Mouse (Mus musculus) CD4-positive helper T cell, adult 2 months (primary cell): ENCODE measurements around the gene Sema6d.

Experiments used
- DNase-seq: peaks from one replicate; pipeline ENCODE4 v3.0.0-alpha.2; 2012; ENCODE audit warnings: low read depth, missing footprints, low spot score

Gene Sema6d

GRCm38 (mm10) chr2:124089813-124090230 is at the start of gene Sema6d:
Gene Sema6d (plus strand): TSS chr2:124089969.
- no peak for DNase-seq

DNA sequence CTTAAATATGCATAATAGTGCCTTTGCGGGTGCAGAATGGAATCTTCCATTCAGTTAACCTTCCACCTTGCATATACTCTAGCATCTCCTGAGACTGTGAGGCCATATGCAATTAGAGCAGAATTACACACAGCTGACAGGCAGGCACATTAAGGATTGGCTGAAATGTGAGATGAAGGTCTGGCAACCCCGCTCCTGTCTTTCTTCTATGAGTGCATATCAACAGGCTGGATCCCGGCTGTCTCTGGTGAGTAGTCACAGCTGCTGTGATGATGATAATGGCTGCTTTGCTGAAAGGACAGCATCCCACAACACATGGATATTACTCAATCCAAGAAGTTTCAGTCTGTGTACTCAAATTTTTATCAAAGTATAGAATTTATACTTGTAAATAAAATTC is 29.9 kb upstream of the Sema6d start:
- no peak for DNase-seq

DNA sequence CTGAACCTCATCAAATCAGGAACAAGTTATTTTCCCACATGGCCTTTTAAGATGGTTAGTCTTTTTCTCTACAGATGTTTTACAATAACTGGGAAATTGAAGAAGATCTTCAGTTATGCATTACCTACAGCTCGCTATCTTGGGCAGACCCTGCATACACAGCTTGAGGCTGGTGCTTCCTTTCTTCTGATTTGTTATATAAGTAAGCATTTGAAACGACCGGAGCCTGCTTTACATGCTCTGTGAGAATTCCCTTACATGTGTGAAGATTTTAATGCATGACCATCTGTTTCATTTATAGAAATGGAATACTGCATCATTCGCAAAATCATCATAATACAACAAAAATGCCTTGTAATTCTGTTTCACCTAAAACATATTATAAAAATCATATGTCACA is 21.4 kb upstream of the Sema6d start:
- no peak for DNase-seq

- DNase-seq = no peak
These were observed 19.1 kb upstream of the Sema6d start for GRCm38 (mm10) chr2:124070664-124071063.

GRCm38 (mm10) chr2:124071380-124071779 is 18.4 kb upstream of the Sema6d start:
- DNase-seq = no peak

- DNase-seq = no peak
These were observed 717 bp downstream of the Sema6d start for GRCm38 (mm10) chr2:124090231-124091141.

GRCm38 (mm10) chr2:124099697-124100096 is 9.9 kb downstream of the Sema6d start:
- no peak for DNase-seq

GRCm38 (mm10) chr2:124100486-124101200 is 10.9 kb downstream of the Sema6d start:
- DNase-seq = no peak

DNA sequence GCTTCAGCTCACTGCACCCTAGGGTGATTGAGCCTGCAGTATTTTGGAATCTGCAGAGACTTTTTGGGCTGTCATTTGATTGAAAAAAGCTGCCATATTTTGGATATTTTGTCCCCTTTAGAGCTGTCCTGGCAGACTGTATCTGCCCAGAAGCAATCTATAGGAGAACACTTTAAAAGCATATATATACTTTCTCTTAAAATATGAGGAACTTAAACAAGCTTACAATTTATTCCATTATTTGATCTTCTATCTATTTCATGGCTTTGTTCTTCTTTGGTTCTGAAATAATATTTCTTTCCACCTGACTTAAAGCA is 11.4 kb downstream of the Sema6d start:
- DNase-seq = no peak

- DNase-seq = no peak
These were observed 11.8 kb downstream of the Sema6d start for GRCm38 (mm10) chr2:124101580-124101979.

DNA sequence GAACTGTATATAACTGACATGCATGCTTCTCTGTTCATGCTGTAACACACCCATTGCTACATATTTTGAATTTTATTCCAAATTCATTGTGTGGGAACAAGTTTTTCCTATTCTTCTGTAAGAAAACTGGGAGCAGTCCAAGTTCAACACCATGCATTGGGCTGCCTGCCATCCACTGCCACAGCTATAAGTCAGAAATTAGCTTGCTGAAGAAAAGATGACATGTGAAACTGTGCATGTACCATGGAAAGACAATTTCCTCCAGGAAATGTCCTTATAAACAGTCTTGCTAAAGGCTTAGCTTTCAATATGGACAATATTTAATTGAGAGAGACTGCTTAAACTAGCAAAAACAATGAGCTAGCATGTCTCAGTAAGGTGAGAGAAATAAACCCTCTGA is 13.5 kb downstream of the Sema6d start:
- DNase-seq = no peak

DNA sequence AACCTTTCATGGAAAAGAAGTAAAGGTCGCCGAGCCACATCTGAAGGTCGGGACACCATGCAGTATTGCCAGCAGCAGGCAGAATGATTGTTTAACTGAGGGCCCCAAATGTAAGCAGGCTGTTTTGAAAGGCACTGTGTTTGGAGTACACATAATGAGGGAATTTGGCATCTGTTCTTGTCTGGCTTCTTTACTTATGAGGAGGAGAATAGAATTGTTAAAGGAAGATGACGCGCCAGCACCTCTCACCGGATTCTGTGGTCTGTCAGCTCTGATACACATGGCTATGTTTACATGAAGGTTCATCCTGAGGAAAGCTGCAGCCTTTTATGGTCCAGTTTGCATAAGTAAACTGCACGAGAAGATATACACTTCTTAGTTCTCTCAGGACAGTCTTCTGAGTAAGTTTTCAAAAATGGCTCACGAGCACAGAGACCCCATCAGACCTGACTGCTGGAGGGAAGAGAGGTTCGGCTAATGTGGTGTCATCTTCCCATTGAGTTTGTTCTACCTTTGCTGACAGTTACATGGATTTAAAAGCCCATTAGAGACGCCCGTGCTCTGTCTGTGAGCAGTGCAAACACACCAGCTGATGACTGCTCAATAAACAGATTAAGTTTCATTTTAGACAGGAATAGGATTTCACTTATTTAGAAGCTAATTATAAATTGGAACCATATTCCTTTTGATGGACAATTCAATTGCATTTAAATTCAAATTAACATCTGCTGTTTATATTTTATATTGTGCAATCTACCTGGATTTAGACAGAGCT is 28.9 kb downstream of the Sema6d start:
- no peak for DNase-seq

DNA sequence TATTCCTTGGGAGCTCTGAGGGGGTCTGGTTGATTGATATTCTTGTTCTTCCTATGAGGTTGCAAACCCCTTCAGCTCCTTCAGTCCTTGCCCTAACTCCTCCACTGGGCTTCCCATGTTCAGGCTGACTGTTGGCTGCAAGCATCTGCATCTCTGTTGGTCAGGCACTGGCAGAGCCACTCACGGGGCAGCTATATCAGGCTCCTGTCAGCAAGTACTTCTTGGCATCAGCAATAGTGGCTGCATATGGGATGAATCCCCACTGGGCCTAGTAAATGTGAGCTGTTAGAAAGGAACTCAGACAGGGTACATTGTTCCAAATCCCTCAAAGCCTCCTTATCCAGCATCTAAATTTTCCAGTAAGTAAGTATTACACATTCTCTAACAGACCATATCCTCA is 30.6 kb downstream of the Sema6d start:
- no peak for DNase-seq

DNA sequence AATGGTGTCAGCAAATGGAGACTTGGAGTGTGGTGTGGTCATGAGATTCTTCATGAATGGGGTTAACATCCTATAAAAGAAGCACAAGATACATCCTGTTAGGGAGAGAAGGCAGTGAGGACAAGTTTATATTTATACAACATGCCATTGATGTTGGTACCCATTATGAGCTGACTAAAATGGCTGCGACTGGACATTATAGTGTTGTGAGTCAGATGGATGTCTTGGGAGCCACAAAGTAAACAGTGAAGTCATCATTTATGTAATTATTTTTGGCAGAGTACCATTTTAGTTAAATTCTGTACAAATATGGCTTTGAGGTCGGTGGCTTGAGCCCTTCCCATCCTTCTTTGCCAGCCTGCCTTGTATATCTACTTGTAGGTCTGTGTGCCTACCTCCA is 31.8 kb downstream of the Sema6d start:
- no peak for DNase-seq

DNA sequence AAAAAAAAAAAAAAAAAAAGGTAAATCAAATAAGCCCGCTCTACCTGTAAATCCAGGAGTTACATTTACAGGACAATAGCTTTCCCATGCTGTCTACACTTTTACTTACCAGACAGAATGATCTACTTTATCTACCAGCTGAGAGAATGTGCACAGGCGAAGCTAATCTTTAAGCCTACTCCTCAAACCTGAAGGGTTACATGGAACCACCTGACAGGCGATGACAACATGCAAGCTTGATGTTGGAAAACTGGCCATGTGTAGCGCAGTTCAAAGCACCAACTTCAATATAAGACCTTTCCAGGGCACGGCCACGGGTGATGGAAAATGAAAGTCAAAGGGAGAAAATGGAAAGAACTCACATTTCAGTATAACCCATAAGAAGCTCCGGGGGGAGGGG is 35.7 kb downstream of the Sema6d start:
- no peak for DNase-seq

DNA sequence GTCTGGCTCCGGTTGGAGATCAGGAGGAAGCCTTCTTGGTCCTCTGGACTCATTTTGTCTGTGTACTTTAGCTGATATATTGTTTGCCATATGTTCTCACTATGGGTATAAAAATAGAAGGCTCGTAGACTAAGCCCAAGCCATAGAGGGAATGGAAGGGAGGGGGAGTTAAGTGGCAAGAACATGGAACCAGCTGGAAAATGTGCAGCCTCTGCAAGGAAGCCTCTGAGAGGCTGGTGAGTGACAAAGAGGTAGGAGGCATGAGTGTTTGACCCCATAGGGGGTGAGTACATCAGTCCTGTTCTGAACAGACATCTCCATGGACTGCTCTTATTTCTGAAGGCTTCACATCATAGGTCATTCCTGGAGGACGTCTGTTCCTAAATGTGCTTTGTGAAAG is 37.1 kb downstream of the Sema6d start:
- DNase-seq = no peak

DNA sequence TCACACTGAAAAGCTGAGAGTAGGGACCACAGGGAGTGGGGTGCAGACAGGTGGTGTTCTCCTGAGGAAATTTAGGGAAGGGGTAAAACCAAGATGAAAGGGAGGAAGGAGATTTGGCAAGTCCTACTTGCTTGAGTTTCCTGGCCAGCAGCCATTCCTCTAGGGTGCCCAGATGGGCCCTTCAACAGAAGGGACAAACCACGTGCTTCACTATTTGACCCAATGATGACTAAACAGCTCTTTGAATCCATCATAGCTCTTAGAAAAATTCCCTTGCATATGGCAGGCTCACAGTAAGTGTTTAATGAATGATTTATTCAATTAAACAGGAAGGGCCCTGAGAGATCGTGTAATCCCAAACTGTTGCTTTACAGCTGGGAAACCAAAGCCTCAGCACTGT is 41.1 kb downstream of the Sema6d start:
- no peak for DNase-seq

DNA sequence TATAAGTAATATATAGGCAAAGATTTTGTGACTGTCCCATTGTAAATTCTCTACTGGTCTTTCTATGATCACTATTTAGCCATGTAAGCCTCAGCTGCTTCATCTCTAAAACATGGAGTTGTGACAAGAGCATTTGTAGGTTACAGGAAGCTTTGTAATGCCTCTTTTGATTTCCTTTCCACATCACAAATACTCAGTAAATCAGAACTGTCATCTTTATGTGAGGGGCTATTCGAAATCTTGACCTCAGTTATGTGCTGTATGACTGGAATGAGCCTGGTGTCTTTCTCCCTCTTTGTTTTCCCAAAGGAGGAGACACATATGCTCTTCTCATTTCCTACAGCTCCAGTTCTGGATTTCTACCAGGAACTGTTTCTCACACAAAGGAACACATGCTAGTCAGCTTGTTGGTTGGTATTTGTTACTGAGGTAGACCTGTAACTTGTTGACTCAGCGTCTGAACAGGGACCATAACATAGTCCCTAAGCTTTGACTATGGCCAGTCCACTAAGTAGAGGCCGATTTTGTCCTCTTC is 51.8 kb downstream of the Sema6d start:
- no peak for DNase-seq

DNA sequence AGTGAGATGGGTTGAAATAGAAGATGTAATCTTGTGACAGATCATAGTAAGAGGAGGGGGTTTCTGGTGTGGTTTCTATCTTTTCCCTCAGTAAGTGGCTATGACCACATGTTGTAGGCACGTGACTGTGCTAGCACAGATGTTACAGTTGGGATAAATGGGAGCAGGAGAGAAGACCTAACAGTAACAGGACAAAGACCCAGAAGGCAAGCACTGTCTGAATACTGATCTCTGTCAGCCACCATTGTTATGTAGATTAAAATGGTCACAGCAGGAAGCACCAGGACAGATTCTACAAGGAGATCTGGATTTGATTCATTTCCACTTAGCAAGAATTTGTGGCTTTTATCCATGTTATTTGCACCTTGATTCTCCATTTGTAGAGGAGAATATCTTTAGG is 55.8 kb downstream of the Sema6d start:
- no peak for DNase-seq

DNA sequence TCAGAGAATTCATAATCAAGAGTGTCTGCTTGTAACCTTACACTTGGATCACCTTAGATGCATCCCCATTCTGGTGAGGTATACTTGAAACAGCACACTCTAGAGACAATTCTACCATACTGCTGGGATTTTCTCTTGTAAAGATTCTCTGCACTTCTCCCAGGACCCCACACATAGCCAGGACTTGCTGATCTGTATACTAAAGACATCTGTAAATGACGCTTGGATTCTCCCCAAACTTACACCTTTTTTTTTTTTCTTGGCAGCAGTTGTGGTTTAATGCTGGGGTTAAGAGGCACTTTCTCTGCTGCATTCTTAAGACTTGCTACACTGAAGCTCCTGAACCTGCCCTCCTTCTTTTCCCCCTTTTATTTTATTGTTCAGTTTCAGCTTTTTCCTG is 68.4 kb downstream of the Sema6d start:
- no peak for DNase-seq

DNA sequence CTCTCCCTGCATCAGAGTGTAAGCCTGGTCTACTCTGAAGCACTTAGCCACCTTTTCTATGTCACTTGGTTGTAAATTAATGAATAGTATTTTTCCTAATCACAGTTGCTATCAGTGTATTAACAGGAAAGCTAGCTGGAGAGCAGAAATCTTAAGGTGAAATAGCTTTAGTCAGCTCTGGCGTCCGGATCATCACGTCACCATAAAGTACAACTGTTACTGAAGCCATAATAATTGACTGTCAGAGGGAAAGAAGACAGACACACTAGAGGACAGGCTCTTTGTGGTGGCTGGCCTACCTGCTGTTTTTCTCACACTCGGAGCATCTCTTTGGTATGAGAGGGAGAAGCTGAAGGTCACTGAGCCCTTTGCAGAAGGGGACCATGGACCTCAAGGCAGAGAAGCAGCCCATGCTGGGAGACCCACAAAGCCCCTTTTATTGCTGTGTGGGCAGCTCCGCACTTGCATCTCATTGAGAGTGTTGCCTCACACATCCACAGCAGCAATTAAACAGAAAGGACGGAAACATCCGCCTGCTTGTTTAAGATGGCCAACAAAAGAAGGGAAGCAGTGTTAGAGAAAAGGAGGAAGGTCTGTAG is 72.3 kb downstream of the Sema6d start:
- DNase-seq = no peak

GRCm38 (mm10) chr2:124168411-124168810 is 78.6 kb downstream of the Sema6d start:
- no peak for DNase-seq
